Mouse (Mus musculus): ENCODE data around the gene Phykpl.
"Not testable (repeated sequence)": the region's sequence is repeated elsewhere in the genome, so short reads cannot be mapped to it uniquely, and the experiment has no call there.

Phykpl gene

DNA sequence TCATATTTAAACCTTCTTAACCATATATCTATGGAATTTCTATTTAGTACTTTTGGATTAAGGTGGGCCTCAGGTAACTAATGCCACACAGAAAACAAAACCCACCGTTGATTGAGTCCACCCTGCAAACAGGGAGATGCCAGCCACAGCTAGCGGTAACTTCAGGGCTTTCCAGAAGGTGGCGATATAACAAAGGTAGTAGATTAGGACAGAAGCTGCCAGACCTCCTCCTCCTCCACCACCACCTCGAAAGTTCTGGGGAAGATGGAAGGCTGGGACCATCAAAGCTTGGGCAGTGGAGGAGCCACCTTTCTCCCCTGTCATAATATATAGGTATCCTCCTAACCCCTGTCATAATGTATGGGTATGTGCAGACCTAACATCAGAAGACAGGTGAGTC, 33.1 kb downstream of the Phykpl start:
- DNase-seq (ENCODE audit: low read depth, low spot score): peak; percentile 57

DNA sequence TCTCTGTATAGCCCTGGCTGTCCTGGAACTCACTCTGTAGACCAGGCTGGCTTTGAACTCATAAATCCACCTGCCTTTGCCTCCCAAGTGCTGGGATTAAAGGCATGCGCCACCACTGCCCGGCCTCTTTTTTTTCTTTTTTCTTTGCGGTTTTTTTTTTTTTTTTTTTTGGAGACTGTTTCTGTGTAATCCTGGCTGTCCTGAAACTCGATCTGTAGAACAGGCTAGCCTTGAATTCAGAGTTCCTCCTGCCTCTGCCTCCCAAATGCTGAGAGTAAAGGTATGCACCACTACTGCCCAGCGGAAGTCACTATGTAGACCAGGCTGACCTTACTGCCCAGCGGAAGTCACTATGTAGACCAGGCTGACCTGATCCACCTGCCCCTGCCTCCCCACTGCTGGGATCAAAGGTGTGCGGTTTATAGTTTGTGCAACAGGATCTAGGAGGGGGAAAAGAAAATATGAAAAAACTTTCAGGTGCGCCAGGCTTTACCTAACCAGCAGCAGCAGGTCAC, 34.4 kb downstream of the Phykpl start:
- no peak for DNase-seq (ENCODE audit: low read depth, low spot score)

DNA sequence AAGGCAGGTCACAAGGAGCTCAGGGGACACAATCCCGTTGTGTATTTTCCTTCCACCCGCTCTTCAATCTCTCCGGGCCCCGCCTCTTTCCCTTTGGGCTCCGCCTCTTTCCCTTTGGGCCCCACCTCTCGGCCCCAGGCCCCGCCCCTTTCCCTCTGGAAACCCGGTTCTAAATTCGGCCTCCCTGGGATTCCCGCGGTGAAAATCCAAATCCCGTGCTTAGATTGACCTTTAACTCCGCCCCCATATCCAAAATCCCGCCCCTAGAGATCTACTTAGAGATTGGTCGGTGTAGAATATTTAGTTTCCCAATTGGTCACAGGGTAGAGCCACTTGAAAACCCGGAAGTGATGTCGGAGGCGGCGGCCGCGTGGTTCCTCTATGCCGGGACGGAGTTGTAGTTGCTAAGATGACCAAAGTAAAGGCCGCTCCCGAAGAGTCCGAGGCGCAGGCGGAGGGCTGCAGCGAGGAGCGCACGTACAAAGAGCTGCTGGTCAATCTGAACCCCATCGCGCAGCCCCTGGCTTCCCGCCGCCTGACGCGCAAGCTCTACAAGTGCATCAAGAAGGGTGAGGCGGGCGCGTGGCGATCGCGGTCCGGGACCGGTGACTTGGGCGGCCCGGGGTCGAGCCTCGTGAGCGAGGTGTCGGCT, 35.0 kb downstream of the Phykpl start, which contains the start of gene Nhp2:
Gene Nhp2, plus strand, starts transcription at position 327 of the 652 bp plus-strand sequence.
- peak; percentile 99 for DNase-seq (ENCODE audit: low read depth, low spot score)

DNA sequence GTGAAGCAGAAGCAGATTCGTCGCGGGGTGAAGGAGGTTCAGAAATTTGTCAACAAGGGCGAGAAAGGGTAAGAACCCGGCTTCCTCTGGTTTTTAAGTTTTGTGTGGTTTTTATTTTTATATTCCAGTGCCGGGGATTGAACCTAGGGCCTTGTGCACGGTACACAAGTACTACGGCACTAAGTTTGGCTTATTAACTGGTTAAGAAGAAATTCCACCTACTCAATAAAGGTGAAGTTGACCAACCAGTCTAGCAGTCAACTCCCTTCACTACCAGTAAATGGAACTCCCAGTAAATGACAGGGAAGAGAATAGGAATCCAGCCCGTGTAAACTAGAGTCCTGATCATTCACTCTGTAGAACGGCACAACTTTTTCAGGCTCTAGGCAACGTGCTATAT, 35.5 kb downstream of the Phykpl start:
- DNase-seq (ENCODE audit: low read depth, low spot score): no peak

DNA sequence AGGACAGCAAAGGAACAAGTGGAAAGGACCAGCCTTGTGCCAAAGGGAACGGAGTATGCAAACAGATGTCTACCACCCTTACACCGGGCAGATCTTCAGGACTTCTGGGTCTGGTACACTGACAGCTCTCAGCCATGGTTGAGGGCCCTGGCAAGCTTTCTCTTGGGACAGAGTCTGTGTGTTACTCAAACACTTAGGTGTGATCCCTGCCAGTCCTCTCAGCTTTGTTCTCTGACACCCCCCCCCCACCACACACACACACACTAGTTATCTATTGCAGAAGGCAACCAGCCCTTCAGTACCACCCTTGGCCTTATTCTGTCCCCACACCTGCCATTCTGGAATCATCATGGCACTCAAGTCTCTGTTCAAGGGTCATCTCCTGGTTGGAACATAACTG, 37.2 kb downstream of the Phykpl start:
- no peak for DNase-seq (ENCODE audit: low read depth, low spot score)

DNA sequence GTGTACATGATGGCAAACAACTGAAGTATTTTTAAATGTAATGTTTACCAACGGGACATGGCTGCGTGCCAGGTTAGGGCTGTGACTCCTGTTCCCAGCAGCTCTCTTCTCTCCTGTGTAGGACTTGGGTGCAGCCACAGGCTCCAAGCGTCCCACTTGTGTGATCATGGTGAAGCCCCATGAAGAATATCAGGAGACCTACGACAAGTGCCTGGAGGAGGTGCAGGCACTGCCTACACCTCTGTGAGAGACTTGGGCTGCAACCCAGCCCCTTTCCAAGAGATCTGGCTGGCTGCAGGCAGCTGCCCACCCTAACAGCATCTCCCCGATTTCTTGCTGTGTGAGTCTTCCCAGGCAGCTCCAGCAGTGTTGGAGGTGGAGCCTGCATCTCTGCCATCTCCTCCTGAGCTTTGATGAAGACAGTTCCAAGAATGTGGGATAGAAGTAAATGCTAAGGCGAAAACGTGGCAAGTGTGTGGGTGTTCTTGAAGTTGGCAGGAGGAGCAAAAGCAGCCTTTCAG, 38.5 kb downstream of the Phykpl start:
- no peak for DNase-seq (ENCODE audit: low read depth, low spot score)

DNA sequence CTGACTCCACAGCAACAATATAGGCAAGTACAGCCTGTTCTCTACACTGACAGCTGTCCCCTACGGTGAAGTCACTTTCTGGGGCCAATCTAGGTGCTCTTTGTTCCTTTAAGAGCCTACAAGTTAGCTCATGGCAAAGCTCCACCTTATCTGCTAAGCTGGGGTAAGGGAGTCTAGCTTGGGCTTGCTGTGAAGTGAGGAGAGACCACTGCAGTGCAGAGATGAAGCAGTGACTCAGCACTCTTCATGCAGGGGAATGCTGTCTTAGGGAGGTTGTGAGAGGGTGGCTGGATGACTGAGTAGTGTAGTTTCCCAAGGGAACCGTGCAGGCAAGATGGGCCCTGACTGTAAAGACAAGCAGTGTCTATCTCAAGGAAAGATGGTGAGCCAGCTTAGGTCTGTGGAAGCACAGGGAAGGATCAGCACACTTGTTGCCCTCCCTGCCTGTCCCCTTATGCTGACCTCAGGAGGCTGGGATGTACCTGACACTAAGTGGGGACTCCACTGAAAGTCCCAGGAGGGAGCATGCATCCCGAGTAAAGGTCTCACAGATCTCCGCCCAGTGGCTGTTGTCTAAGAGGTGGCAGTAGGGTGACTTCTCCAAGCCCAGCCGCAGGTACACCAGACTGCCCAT, 40.7 kb downstream of the Phykpl start:
- no peak for DNase-seq (ENCODE audit: low read depth, low spot score)

DNA sequence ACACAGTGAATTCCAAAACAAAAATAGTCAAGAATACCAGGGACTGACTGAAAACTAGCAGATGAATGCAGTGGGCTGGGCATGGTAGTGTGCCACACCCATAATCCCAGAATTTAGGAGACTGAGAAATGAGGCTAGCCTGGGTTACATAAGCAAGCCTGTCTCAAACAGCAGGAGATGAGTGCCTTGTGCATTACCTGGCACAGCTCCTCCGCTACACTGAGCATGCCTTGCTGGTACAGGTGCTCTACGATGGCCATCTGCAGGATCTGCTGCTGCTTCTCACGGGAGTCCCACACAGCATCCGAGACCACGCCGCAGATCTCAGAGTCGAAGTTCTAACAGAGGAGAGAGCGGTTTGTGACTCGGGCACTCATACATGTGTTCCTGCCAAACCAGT, 42.9 kb downstream of the Phykpl start:
- DNase-seq (ENCODE audit: low read depth, low spot score): no peak

DNA sequence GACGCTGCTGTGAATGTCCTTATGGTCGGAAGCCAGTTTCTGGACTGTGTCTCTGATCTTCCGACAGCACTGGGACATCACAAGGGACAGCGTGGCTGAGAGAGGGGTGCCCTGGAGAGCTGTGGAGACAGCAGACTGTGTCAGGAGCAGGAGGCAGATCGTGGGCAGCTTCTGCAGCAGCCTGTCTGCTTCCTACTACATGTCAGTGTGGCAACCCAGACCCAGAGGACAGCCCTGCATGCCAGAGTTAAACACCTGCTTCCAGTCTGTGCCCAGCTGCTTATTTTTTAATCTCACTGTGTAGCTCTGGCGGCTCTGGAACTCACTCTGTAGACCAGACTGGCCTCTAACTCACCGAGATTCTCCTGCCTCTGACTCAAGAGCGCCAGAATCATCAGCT, 43.4 kb downstream of the Phykpl start:
- DNase-seq (ENCODE audit: low read depth, low spot score): no peak

DNA sequence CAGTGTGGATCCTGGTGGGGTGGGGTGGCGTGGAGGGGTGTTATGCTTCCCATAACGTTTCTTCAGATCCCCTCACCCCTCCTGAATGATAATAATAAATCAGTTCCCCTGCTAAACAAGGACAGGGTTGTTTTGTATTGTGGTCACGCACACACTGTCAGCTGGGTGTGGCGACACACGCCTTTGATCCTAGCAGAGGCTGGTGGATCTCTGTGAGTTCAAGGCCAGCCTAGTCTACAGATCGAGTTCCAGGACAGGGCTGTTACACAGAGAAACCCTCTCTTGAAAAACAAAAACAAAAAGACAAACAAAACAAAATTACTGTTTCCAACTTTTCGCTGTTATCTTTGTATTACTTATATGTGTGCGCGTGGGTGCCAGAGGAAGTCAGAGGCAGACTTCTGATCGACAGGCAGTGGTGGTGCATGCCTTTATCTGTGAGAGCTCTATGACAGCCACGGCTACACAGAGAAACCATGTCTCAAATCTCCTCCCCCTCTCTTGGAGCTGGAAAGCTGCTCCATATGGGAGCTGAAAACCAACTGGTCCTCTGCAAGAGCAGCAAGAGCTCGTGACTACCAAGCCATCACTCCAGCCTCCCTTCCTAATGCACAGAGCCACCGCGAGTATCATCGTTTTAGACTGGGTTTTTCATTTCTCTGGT, 45.2 kb downstream of the Phykpl start:
- DNase-seq (ENCODE audit: low read depth, low spot score): no peak

DNA sequence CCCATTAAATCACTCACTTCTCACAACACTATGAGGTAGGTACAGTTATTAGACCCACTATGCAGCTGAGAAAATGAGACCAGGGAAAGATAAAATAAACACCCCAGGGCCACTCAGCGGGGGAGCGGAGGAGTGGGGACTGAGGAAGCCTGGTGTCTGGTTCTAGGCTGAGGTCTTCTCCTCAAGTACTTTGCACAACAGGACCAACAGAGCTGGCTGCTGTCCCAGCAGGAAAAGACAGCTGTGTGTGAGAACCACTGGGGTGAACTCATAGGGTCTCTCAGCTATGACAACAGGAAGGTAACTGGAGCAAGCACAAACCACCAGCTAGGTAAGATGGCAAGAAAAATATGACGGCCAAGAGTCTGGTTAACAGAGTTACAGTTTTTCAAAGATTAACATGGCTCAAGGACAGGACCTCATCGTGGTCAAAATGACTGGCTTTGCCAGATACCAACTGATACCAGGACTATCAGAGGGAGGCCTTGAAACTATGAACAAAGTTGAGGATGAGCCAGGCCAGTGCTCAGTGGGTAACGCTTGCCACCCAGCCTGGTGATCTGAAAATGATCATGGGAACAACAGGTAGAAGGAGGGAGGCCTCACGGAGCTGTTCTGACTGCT, 47.7 kb downstream of the Phykpl start:
- no peak for DNase-seq (ENCODE audit: low read depth, low spot score)

DNA sequence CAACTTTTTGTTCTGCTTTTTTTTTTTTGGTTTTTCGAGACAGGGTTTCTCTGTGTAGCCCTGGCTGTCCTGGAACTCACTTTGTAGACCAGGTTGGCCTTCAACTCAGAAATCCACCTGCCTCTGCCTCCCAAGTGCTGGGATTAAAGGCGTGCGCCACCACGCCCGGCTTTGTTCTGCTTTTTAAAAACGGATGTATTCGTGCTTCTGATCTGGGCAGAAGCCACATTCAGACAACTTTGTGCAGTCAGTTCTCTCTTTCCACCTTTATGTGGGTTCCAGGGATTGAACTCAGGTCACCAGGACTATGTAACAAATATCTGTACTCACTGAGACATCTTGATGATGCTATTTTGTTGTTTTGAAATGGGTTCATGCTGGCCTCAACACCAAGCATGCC, 48.6 kb downstream of the Phykpl start:
- not testable (repeated sequence) for DNase-seq (ENCODE audit: low read depth, low spot score)

DNA sequence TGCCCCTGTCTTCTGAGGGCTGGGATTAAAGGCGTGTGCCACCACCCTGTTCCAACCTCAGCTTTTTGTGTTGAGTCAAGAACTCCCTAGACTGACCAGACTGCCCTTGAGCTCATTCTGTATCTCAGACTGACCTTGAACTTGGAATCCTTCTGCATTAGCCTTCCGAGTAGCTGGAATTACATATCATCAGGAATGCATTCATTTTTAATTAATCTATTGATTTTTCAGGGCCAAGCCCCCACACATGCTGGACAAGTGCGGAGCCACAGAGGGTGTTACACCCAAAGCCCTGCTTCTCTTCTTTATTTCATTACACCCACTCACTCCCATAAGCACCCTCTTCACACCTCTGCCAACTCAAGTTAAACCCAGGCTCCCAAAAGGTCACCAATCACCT, 49.2 kb downstream of the Phykpl start:
- DNase-seq (ENCODE audit: low read depth, low spot score): no peak

DNA sequence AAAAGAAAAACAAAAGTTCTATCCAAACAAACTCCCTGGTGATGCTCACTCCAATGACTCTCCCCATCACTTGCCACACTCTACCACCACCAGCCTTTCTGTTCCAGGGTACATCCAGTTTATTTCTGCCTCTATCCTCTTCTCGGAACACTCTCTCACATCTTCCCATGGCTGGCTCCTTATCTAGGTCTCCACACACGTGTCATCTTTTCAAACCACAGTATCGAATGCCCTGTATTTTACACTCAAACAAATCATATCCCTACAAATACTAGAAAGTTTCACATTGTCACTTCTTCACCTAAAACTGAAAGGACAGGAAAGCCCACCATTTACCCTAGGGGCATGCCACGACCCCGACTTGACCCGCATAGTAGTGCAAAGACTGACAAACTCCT, 50.6 kb downstream of the Phykpl start:
- no peak for DNase-seq (ENCODE audit: low read depth, low spot score)

DNA sequence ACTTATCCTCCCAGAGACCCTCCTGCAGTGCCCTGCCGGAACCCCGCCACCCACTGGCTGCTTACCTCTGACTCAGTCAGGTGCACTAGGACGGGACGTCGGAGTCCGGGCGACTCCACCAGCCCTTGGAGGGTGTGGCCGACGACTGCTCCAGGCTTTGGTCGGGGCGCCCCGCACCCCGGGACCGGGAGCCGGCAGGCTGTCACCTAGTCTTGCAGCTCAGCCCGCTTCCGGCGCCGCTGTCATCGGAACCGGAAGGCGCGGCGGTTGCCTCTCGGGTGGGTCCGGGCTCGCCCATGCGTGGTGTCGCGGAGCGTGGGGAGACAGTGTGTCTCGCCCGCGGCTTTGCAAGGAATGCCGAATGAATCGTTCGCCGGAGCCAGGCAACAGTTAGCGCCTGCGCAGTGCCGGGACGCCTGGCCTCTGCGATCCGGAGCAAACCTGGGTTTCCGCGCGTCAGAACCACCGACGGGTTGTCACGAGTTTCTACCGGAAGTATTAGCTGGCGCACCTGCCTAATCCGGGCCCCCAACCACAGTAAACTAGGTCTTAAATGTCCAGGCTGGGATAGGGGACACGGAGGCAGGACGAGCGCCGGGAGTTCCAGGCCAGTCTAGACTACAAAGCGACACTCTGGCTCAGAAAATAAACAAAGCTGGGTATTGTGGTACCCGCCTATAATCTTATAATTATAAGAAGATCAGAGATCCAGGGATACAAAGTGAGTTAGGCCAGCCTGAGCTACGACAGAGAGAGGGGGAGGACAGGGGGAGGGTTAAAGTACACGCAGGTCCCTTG, 51.2 kb downstream of the Phykpl start, which contains the start of gene Rmnd5b:
Gene Rmnd5b, minus strand, starts transcription at position 372 of the 798 bp plus-strand sequence.
- peak; percentile 77 for DNase-seq (ENCODE audit: low read depth, low spot score)

DNA sequence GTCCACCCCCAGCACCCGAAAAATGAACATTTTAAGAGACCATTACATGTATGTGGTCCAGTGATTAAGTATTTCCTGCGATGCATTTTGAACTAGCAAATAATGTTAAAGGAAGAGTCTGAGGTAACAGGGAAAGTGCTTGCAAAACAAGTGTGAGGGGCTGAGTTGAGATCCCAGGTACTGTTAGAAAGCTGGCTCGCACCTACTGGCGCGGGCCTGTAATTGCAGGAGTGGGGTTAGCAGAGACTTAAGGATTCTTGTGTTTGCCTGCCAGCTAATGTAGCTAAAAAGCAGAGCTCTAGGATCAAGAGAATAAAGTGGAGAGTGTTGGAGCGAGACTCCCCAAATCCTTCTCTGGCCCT, 51.7 kb downstream of the Phykpl start:
- DNase-seq (ENCODE audit: low read depth, low spot score): no peak

DNA sequence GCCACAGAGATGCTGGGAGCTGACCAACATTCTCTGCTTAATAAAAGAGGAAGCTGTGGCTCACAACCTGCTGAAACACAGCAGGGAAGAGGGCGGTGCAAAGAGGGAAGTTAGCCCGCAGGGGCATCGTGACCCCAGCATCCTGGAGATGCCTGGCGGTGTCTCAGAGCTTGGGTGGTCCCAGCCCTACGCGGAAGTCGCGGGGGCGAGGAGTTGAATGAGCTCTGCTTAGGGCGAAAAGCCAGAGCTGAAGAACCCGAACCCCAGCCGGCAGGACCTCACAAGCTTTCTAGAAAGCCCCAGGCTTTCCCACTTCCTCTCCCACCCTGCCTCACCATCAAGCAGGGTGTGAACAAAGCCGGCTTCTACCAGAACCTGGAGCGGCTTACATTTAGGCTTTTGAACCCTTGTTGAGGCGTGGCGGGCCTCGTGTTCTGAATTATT, 53.4 kb downstream of the Phykpl start:
- no peak for DNase-seq (ENCODE audit: low read depth, low spot score)

DNA sequence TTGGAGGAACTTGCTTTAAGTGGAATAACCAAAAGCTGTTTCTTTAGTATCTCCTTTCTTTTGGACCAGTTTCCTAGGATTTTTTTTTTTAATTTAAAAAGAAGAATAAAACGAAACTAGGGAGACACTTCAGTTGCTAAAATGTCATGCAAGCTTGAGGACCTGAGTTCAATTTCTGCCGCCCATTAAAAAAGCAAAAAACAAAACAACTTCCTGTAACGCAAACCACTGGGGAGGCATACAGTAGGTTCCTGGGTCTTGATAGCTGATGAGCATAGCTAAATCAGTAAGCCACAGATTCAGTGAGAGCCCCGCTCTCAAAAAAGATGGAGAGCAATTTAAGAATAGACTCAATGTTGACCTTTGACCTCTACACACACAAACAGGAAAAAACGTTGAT, 53.9 kb downstream of the Phykpl start:
- DNase-seq (ENCODE audit: low read depth, low spot score): no peak

DNA sequence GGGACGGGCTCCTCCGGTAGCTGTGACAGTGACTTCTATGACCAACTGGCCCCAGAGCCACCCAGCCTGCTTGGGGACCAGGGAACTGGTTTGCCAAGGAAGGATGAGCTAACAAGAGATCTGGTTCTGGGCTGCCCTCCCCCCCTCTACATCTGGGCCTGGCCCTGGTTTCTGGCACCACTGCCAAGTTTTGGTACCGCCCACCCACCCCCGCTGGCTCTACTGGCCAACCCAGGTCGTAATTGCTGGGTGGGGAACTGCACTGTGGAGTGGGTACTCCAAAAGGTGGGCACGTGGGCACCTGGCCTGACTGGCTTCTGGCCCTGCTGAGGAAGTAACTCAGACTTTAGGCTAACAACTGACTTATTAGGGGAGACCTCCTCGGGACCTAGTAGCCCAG, 56.2 kb downstream of the Phykpl start:
- DNase-seq (ENCODE audit: low read depth, low spot score): no peak

DNA sequence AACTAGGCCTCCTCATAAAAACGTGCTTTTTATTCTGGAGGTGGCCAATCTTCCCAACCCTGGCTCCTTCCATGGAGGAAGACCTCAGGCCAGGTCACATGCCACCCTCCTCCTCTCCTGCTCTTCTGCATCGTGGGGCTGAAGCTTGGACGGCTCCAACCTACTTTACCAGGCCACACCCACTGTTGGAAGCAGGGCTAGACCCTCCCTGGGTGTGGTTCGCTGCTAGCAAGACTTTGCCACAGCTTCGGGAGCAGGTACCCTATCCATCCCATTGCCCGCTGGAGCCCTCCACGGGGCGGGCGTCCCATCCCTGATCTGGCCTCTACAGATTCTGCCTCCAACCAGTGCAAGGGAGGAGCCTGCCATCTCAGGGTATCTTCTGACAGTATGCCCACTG, 58.6 kb downstream of the Phykpl start:
- no peak for DNase-seq (ENCODE audit: low read depth, low spot score)

DNA sequence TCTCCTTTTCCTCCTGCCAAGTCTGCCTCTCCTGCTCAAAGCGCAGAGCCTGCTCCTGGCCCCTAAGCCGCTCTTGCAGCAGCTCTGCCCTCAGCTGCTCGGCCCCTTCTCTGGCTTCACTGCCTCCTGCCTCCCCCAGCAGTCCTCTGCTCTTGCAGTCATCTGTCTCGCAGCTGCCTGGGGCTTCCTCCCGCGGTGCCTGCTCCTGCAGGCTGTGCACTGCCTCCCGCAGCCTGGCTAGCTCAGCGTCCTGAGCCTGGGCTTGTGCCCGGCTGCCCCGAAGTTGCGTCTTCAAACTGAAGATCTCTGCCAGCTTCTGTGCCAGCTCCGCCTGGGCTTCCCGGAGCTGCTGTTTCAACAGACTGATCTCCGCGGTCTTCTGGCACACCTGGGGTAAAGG, 59.2 kb downstream of the Phykpl start:
- no peak for DNase-seq (ENCODE audit: low read depth, low spot score)
